Mouse (Mus musculus): ENCODE results near the gene Ptov1.

Gene Ptov1

DNA sequence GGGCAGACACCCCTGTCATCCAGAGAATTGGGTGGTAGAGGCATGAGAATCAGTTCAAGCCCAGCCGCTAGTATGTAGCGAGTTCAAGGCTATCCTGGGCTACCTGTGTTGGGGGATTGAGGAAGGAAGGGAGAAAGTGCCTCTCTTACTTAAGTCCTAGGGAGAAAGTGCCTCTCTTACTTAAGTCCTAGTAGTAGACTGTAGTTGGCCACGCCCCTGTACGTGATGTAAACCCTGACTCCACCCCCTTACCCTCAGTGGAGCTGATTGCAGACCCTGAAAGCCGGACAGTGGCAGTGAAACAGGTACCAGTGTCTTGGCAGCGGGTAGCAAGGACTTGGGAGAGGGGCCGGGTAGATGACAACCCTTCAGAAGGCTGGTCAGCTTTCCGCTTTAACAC, 11.7 kb downstream of the Ptov1 start:
- DNase-seq (ENCODE audit: low read depth, low spot score): peak; percentile 77

- peak; percentile 96 for DNase-seq (ENCODE audit: low read depth, low spot score)
These were observed 12.5 kb downstream of the Ptov1 start, which contains the start of gene Pnkp for GRCm38 (mm10) chr7:44857042-44857552. TSS of gene Pnkp (plus strand) at chr7:44857139.

DNA sequence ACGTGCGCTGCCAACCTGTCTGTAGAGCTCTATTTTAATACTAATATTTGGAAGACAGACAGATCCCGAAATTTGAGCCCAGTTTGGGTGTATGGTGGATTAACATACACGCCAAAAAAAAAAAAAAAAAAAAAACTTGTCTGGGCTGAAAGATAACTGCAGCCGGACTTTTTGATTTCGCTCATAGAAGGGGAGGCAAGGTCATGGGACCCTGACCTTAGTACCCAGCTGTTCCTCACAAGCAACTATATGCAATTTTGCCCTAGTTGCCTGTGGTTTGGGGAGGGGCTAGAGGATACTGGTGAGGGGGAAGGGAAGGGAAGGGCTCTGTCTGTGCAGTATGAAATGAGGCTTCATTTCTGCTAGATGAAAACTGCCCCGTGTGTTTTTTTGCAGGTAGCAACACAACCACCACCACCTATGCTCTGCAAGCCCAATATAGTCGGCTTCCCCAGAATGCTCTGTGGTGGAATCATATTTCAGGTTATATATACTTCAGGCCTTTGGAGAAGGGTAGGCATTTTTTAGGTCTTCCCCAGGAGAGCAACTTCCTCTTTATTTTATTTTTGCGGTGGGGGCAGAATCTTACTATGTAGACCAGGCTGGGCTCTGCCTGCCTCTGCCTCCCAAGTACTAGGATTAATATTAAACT, 13.2 kb downstream of the Ptov1 start:
- DNase-seq (ENCODE audit: low read depth, low spot score): no peak

GRCm38 (mm10) chr7:44855036-44855435, 14.6 kb downstream of the Ptov1 start:
- no peak for DNase-seq (ENCODE audit: low read depth, low spot score)

DNA sequence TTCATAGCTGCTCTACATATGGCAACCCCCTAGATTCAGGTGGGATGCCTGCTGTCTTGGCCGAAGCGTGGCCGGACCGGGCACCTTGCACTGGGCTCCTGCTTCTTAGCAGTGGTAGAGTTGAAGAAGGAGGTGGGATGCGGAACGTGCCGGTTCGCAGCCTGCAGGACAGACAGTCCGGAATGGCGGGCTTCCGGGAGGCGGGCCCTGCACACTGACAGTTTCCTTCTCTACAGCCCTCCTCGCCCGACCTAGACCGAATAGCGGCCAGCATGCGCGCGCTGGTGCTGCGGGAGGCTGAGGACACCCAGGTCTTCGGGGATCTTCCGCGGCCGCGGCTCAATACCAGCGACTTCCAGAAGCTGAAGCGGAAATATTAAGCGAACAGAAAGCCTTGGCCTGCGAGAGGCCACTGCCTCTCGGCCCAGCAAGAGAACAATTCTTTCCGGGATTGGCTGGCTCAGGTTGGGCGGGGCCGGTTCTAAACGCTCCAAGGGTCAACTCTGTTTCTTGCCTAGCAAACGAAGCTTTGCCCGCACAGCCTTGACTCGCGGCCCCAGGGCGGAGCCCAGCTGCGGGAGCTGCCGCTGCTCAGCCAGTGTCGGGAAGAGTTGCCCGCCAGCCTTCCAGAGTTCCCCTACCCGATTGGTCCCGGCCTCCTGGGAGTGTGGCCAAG, 15.1 kb downstream of the Ptov1 start:
- DNase-seq (ENCODE audit: low read depth, low spot score): peak; percentile 94

- no peak for DNase-seq (ENCODE audit: low read depth, low spot score)
These were observed 15.8 kb downstream of the Ptov1 start for GRCm38 (mm10) chr7:44853596-44854355.

DNA sequence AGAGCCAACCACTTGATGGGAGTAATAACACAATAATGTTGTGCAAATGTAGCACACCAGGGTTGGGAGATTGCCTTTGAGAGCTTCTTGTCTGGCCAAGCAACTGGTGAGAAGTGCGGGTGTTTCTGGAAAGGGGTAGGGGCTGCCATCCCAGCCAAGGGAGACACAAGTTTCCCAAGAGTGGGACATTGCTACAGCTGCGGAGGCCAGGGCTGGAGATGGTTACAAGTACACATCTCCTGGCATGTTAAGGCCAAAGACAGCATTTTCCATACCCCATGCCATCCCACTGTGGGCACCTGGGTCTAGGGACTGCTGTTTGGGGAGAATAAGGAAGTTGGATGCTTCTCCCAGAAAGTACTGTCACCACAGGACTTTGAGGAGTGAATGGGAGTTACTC, 16.5 kb downstream of the Ptov1 start:
- no peak for DNase-seq (ENCODE audit: low read depth, low spot score)

- no peak for DNase-seq (ENCODE audit: low read depth, low spot score)
These were observed 17.1 kb downstream of the Ptov1 start for GRCm38 (mm10) chr7:44852259-44853027.

DNA sequence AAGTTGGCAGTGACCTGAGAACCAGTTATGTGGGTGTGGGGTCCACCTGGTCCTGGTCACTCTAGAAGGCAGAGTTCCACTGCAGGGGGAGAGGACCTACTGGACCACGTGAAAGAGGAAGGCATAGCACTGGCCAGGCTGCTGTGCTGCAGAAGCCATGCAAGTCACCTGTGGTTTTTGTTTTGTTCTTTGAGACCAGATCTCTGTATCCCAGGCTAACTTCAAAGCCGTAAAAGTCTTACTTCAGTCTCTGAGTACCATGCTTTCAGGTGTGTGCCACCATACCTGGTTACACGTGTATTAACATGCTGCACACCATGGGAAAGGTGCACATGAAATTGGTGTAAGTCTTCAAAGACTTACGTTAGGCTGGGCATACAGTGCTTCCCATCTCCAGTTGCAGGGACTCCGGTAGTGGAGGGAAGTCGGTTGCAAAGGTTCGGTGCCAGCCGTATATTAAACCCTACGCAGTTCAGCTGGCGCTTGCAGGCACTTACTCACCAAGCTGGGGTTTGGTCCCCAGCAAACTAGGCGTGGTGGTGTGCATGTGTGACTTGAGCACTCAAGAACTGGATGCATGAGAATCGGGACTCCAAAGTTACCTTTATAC, 17.9 kb downstream of the Ptov1 start:
- DNase-seq (ENCODE audit: low read depth, low spot score): no peak

DNA sequence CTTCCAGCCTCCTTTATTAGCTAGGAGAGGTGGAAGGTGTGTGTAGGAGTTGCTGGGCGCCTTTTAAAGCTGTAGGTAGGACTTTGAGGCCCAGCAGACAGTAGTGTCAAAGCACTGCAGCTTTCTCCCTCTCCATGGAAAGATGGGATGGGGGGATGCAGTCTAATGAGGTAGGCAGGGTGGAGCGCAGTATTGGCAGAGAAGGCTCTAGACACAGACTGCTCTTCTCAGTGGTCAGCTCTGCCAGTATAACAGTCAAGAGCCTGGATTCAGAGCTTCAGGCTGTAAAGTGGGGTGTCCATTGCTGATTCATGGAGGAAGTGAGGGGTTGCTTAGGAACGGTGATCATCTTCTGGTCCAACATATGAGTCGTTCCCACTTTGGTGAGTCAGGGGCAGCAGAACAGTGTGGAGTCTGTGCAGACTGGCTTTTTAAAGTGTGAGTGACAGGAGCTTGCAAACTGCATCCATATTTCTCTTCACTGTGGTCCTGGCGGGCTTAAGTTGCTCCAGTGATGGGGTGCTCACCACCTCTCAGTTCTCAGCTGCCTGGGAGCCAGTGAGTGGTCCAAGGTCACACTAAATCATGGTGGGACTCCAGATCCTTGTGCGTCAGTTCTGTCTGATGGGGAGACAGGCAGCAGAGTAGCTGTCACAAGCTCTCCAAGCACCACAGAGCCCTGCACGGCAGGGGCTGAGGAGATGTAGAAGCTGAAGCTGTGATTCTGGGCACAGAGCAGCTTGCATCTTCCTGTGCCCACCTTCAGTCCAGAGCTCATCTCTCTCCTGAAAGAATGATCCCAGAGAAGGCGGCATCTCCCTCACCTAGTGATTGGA, 18.6 kb downstream of the Ptov1 start:
- no peak for DNase-seq (ENCODE audit: low read depth, low spot score)

- peak; percentile 83 for DNase-seq (ENCODE audit: low read depth, low spot score)
These were observed 19.4 kb downstream of the Ptov1 start for GRCm38 (mm10) chr7:44850146-44850545.

GRCm38 (mm10) chr7:44849416-44850111, 20.0 kb downstream of the Ptov1 start:
- DNase-seq (ENCODE audit: low read depth, low spot score): peak; percentile 96

GRCm38 (mm10) chr7:44848561-44849415, 20.8 kb downstream of the Ptov1 start, which contains the start of the genes Akt1s1 and Tbc1d17:
TSS of gene Akt1s1 (plus strand) at chr7:44848991.
TSS of gene Tbc1d17 (minus strand) at chr7:44849079.
- DNase-seq (ENCODE audit: low read depth, low spot score): peak; percentile 100

DNA sequence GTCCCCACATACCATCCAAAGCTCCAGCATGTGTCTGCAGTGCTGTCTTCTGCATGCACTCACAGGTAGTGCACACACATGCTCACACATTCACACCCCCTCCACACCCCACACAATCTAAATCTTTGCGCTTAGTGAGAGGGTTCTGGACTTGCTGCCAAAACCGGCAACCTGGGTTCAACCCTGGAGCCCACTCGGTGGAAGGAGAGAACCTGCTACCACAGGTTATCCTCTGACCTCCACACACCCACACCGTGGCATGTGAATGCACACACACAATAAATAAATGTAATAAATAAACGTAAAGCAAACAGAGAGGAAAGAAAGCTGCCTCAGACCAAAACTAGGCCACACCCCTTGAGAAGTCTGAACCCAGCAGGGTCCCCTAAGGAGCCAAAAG, 21.8 kb downstream of the Ptov1 start:
- no peak for DNase-seq (ENCODE audit: low read depth, low spot score)

DNA sequence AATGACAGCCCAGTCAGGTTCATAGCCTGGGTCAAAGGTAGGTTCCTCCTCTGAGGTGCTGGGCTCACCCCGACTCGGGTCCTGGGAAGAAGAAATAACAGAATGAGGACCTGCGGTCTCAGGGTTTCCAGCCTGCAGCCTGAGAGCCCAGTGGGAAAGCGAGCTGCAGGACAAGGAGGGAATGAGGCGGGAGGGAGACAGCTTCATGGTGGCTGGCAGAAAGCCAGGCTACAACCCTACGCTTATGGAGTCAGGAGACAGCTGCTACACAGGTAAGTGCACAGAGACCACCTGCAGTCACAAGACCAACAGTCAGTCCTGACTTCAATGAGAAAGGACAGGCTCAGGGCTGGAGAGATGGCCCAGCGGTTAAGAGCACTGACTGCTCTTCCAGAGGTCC, 22.8 kb downstream of the Ptov1 start:
- no peak for DNase-seq (ENCODE audit: low read depth, low spot score)

DNA sequence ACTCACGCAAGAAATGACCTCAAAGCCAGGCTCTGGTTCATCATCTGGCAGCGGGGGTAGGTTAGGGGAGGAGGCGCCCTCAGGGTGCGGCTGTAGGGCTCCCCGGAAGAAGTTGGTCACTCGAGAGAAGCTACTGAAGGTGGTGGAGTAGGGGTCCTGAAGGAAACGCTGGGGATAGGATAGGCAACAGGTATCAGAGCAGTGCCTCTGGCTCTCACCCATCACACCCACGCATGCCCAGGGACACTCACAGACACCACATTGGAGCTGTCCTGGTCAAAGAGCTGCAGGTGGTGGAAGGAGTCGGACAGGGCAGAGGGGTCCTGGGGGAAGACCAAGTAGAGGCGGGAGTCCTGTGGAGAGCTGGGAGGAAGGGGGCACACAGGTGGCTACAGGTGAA, 24.6 kb downstream of the Ptov1 start:
- DNase-seq (ENCODE audit: low read depth, low spot score): no peak

GRCm38 (mm10) chr7:44841825-44842463, 27.6 kb downstream of the Ptov1 start:
- DNase-seq (ENCODE audit: low read depth, low spot score): no peak

DNA sequence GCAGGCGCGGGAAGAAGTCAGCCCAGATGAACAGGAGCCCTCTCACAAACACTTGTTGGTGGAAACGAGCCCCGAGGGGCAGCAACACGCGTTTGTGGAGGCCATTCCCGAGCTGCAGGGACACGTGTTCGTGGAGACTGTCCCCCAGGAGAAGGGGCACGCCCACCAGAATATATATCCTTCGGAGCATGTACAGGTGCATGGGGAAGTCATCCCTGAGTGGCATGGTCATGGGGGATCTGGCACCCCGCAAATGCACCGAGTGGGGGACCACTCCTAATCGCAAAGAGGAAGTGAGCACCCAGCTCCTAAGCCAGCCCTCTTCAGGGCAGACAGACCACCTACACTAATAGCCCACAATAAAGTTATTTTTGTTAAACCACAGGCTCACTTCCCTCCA, 29.2 kb downstream of the Ptov1 start:
- no peak for DNase-seq (ENCODE audit: low read depth, low spot score)
